Mouse (Mus musculus) C2C12 (cell line): ENCODE measurements around the gene Safb.

Experiments used
- CTCF ChIP-seq: IDR thresholded peaks from one replicate; pipeline ENCODE4 v1.5.1; 2011; ENCODE audit not compliant: control insufficient read depth, insufficient read depth, insufficient read length
- FOSL1 ChIP-seq: IDR thresholded peaks from one replicate; pipeline ENCODE4 v1.8.0; 2011; ENCODE audit warnings: mild to moderate bottlenecking, low read length; ENCODE audit not compliant: poor library complexity, insufficient read depth, severe bottlenecking

DNA sequence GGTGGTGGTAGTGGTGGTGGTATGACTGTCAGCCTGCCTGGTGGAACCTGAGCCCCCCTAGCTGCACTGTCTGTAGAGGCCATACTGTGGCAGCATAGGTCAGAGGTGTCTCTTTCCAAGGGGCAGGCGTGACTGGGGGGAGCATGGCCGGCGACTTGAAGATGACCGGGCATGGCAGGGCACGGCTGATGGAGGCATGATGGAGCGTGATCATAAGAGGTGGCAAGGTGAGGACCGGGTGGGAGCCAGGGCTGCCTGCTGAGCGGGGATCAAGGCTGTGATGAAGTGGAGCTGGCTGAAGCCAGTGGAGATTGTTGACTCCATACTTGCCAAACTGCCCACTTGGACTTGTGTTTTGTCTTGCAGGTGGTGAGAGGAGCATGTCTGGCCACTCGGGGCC lies 20.8 kb downstream of the Safb start:
- TF ChIP-seq CTCF (no peak), FOSL1 (no peak)
